Mouse (Mus musculus): ENCODE measurements at regions not wholly inside any gene's neighbourhood (a gene's known extent, or its start where the extent isn't known, plus 50 kb on each side); places are given as distances from the start of the nearest gene placed in this dataset.
"Not testable (repeated sequence)": the region's sequence is repeated elsewhere in the genome, so short reads cannot be mapped to it uniquely, and the experiment has no call there.

DNA sequence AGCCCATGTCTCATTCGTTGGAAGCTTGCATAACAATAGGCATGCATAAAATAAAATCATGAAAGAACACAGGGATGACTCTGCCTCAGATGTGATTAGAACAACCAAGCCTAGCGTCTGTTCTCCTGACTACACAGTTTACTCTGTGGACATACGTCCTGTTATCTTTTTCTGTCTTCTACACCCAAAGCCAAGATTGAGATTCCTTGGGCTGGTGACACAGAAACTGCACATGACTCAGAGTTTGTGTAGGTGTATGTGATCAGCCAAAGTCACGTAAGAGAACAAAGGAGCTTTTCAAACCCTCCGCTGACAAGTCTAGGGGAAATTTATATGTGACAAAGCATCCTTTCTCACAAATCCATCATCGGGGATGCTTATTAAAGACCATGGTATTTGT, 141.9 kb upstream of the Gm11146 start:
- no peak for DNase-seq
- intact Hi-C loops (cut with DNase I) = no loop called here

DNA sequence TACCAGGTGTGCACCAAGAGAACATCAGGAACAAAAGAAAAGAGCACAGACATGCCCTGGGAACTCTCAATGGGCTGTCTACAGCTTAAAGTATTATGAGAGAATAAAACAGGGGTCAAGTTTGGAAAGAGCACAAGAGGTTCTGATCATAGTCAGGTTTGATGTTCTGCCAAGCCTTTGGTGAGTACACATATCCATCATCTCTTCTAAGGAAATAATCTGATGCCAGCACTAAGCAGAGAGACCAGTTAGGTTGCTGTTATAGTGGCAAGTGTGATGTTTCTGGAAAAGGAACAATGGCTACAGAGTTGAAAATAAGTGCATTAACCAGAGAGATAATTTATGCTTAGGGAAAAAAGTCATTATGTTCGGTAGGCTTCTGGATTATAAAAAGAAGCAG, 136.9 kb upstream of the Gm11146 start:
- intact Hi-C loops (cut with DNase I) = no loop called here
- DNase-seq = no peak

DNA sequence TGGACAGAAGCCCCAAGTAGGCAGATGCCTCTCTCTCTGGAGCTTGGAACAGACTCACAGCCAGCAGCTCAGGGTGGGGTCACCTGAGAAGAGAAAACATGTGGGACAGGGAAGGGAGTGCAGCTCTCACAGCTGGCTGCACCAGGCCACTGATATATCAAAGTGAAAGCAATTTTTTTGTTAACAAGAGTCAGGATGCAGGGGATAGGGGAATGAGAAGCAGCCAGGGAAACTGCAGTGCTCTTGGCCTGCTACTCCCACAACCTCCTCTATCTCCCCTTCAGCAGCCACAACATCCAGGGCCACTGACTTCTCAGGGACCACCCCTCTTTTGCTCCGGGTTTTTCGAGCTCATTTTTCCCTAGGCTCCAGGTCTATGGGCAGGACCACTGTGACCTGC, 117.5 kb upstream of the Gm11146 start:
- DNase-seq = no peak
- intact Hi-C loops (cut with DNase I) = no loop called here

DNA sequence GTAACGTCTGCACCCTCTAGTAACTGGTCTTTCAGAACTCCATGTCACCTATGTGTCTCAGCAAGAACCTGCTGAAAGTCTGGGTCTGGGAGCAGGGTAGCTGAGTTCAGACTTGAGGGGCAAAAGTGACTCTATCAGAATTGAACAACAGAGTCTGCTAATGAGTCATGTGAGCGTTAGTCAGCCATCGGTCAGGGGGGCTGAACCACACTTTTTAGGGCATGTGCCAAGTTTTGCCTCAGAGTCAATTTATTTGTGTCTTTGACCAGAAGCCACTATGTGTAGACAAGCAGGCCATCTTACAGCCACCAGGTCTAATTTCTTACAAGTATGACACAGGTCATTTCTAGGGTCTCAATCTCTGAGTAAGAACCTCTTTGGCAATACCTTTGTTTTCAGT, 115.9 kb upstream of the Gm11146 start:
- DNase-seq; intact Hi-C loops (cut with DNase I): not testable (repeated sequence)

DNA sequence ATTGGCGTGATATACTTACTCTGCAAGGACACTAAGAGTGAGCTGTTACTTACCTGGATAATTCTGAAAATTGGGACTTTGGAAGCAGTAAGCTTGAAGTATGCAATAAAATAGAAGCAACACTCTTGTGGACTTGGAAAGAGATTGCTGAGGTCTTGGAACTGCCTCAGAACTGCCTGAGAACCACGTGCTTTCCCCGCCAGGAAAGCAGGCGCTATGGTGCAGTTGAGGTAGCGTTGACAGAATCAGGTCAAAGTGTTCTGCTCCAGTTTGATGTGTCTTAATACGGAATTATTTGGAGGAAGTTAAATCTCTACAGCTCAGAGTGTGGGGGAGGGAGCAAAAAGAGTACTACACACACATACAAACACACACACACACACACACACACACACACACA, 102.8 kb upstream of the Gm11146 start:
- DNase-seq = peak; percentile 20 to 24
- intact Hi-C loops (cut with DNase I) = no loop called here

DNA sequence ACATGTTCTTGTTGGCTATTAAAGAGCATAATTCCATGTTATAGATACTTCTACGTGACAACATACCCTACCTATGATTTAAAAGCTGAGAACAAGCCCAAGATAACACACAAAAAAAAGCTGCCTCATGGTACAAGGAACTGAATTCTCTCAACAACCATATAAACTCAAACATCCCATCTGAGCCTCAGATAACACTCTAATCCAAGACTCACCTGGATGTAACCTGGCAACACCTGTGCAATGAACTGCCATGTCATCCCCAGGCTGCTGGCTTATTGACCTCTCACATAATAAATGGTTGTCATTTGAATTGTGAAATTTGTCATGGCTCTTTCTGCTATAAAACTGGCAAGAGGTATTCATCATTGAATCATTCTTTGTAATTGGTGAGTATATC, 93.5 kb upstream of the Gm11146 start:
- intact Hi-C loops (cut with DNase I) = no loop called here

DNA sequence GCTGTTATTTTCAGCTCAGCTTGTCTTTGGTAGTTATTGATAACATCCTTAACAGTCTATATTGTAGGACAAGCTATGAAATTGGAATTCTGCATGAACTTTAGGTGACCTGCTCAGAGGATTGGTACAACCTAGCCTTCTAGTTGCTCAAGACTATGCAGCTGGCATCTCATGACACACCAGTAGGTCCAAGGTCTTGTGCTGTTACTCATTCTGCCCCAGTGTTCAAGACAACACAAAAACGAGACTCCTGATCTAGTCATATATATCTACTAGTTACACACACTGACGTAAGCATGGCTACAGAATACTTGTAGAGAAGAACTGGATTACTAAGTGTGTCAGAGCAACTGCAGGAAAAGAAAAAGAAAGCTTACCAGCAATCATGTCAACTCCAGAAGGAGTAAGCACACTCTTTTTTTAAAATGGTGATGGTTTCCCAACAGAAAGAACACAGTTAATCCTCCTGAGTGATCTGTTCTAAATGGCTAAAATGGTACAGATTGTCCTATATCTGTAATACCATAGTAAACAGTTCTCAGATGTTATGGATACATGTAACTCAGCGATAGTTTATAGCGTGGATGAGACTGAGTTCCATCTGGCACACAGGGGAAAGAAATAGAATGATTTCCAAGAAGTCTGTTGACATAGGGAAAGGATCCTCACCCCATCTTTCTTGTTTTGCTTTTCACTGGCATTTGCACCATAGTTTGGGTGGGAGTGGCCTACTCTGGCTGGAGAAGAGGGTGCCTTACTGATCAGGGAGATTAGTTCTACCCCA, 85.4 kb upstream of the Gm11146 start:
- intact Hi-C loops (cut with DNase I) = no loop called here

More for the DNA sequence above, 93.5 kb upstream of the Gm11146 start:
- no peak for DNase-seq

DNA sequence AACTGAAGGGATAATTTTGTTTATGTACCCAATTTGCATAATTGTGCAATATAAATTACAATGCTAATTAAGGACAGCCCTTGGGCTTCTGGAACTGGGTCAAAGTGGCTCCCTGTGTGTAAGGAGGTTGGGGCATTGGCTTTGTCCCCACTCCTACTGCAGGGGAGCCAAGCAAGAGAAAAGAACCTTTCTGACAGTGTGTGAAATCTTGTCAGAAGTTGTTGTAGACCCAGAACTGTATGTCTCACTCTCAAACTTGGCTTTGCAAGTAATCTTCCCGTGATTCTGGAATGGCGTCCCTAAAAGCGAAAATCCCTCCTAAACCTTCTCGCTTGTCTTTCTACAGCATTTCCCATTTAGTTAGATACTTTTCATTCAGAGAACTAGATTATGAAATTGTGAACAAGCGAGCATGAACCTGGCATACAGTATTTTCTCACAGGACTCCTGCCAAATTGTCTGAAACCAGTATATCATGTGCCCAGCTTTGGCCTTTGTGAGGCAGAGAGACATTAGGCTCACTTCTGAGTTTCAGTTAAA, 83.8 kb upstream of the Gm11146 start:
- intact Hi-C loops (cut with DNase I) = no loop called here
- peak in 1 of 2 experiments; percentile 9 for DNase-seq

More for the DNA sequence above, 85.4 kb upstream of the Gm11146 start:
- no peak for DNase-seq

DNA sequence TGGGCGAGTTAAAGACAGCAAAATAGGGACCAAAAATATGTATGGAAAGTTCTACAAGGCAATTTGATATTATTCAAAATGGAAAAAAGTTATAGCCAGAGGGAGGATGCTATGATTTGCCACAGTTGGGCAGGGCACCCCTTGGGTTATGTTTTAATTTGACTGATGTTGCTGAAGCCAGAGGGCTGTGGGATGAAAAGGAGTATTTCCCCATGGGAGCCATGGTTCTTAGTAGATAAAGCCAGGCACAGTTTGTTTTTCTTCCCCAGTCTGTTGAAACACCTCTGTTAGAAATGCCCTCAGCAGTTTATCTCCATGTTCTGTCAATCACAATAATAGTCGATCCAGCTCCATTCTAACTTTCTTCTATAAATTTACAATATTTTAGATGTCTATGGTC, 82.6 kb upstream of the Gm11146 start:
- no peak for DNase-seq
- intact Hi-C loops (cut with DNase I) = no loop called here

DNA sequence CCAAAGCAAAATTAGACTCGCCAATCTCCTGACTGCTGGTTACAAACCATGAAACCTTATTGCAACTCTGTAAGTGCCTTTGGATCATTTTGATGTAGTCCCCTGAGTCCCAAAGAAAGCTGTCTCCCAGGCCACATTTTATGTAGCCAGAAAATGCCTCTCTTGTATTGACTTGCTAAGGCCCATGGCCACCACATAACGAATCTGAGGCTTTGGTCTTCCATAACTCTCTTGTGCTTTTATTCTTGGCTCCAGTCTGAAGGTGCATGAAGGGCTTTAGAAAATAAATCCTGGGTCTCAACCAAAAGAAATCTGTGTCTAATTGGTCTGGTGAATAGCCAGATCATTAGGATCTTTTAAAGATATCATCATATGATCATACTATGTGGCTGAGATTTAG, 77.3 kb upstream of the Gm11146 start:
- intact Hi-C loops (cut with DNase I) = no loop called here
- DNase-seq = no peak

DNA sequence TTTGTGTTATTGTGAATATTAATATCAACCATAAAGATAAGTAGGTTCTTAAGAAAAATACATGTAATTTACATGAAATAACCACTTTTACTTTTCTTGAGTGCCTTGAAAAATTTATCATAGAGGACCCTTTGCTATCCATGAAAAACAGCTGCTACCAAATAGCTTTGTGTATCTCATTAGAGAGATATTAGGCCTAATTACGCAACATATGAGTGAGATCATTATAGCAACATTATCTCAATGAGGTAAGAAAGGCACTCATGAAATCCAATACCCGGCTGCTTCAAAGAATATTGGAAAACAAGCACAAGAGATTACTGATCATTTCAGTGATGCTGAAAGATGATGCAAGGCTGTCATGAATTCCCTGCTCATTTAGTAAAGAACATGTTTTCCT, 74.9 kb upstream of the Gm11146 start:
- intact Hi-C loops (cut with DNase I) = no loop called here
- DNase-seq = no peak

DNA sequence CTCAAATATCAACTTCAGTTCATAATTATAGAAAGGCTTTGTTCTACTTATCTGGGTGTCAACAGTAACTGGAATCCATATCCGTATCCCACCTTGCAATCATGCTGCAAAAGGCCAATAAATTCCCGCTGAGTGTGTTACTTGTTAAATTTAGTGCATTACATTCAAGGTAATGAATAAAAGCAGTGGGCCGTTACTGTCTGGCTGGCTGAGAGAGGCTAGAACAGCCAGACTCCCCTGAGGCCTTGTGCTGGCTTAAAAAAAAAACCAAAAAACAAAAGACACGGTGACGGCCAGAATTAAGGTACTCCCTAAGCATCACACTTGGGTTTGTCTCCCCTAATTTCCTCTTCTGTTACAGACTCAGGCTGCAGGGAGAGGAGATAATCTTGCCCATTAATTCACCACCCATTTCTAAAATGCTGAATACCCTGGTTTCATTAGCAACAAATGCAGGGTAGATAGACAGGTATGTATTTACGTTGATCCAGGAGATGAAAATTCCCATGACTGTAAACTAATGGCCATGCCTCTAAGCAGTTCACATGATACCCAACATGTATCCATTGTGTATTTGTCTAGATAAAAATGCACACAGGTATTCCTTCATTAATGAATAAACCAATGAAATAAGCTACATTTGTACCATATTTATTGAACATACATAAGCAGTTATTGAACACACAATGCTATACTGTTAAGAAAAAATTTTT, 74.1 kb upstream of the Gm11146 start:
- DNase-seq = no peak
- intact Hi-C loops (cut with DNase I) = no loop called here

DNA sequence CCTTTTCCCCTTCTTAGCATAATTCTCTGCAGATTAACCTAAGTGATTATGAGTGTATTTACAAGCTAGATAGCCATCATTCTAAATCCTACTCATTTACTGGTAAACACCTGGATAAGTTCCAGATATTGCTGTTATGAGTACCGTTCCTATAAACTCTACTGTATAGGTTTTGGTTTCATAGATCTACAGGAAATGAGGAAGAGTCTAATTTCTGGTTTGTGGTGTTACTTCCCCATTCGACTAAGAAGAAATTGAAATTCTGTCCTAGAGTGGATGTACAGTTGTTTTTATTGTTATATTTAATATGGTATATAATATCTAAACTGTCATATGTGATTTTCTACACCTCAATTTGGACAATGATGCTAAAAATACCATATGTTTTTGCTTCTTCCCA, 69.4 kb upstream of the Gm11146 start:
- intact Hi-C loops (cut with DNase I) = no loop called here
- no peak for DNase-seq

DNA sequence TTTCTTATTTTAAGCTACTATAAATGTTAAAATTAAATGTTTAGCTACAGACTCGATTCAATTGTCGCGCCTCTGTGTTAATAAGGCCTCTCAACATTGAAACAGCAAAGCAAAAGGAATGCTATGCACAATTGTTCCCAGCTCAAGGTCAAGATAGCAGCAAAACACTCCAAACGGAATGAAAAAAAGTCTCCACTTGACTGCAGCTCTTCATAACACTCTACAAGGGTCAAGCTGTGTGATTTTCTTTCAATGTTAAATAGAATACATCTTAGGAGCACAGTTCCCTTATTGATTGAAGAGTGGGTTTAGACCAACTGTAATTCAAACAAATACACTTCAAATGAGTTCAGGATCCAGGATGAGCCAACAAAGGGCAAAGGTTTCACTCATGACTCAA, 63.9 kb upstream of the Gm11146 start:
- intact Hi-C loops (cut with DNase I) = no loop called here
- no peak for DNase-seq

DNA sequence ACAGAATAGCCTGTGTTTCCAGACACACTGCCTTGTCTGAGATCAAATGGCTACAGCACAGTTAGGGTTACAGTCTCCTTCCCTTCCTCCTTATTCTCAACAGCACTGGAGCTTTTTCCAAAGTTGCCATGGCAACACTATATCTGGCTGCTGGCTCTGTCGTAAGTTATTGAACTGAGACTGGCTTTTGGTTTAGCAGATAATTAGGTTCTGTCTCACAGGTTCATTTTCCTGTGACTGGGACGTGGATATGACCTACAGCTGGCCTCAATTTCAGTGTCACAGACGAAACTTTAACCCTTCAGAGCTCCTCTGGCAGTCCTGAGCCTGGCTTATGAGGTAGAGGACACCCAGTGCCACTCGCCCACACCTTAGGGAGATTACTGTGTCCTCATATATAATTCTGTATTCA, 60.2 kb upstream of the Gm11146 start:
- DNase-seq = peak; percentile 15 to 24
- intact Hi-C loops (cut with DNase I) = no loop called here

DNA sequence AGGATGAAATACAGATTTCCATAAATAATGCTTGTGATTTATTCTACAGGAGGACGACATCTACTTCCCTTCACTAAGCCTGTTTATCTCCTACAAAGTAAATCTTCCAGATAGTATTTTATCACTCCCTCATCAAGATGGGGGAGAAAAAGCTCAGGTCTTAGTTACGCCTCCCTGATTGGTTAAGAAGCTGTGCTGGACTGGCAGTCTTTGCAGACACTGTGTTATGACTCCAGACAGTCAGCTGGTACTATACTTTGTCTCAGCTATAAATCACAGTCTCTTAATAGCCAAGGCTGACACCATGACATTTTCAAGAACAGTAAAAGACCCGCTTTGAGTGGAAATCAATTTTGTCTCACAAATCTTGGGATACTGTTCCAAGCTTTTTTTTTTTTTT, 51.4 kb upstream of the Gm11146 start:
- intact Hi-C loops (cut with DNase I) = no loop called here
- DNase-seq = no peak

Small RNA genes lying in the stretch of these regions (microRNA-seq; reads per million reads assigned to microRNA genes)
- 0 reads per million in 2 experiments for gene Gm25025
